8 mouse cellular contexts compared by ENCODE assay signal in the genomic region with DNA sequence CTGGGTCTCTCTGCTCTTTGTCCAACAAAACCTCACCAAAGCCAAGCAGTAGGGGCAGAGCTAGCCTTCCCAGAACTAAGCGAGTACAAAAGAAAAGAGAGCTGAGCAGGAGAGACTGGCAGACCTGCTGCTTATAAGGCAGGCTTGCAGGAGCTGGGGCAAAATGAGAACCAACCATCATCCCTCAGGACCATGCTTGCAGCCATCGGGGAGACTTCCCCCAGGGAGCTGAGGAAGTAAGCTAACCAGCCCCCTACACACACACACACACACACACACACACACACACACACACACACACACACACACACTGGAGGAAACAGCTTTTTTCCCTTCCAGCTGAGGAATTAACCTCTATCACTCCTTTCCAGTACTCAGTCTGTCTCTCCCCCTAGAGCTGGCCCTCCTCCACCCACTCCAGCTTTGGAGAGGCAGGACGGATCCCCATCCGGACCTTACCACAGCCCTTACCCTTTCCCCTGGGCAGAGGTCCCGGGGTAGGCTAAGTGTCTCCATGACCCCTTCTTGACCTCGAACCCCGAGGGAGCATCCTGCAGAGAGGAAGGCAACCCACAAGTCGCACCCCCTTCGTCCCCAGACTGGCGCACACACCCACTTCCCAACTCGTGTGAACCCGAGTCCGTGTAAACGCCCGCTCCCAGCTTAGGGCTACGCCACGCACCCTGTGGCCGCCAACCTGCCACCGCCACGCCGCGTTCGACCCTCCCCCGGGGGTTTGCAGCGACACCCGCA. TPM values are rescaled to one million over a fixed set of nuclear protein-coding genes. Genes with fewer than 3 reads are reported as not detected.
DNase-seq lines count a peak whose midpoint lies in the region; ATAC-seq lines count a peak whose summit lies in the region.

No protein-coding gene starts in this region.

- no peaks in the 10 kb centered on the region for H3K9me3 ChIP-seq in heart, embryonic 11.5 days (replicated peaks; ENCODE audit: control insufficient read depth, low read length)
- no peaks in the 10 kb centered on the region for H3K9me3 ChIP-seq in forebrain, embryonic 10.5 days
- H3K9me3 ChIP-seq in liver, embryonic 13.5 days (replicated peaks), result no peaks in the 10 kb centered on the region

- H3K9ac ChIP-seq in heart, embryonic 11.5 days (ENCODE audit: low read depth, low read length), result peak overlapping the region; percentile 59; the same call in 1 of the 2 replicates
- 0 out of 2 replicates have a peak overlapping the region, but pooled peaks have one; percentile 17 for H3K9ac ChIP-seq in liver, embryonic 13.5 days

- H3K27ac ChIP-seq in heart, embryonic 11.5 days (ENCODE audit: low read depth, low read length), result no peak overlapping the region
- H3K27ac ChIP-seq in forebrain, embryonic 10.5 days, result peak overlapping the region; percentile 85
- no peak overlapping the region for H3K27ac ChIP-seq in liver, embryonic 13.5 days

- intact Hi-C loops in heart, postnatal 10 days (cut with DNase I), result no loop called here
- intact Hi-C loops in left cerebral cortex, postnatal 36 days (cut with DNase I), result no loop called here

- no peaks in the 10 kb centered on the region for H3K36me3 ChIP-seq in heart, embryonic 11.5 days (ENCODE audit: control insufficient read depth, insufficient read depth, low read length)
- H3K36me3 ChIP-seq in forebrain, embryonic 10.5 days (replicated peaks), result no peaks in the 10 kb centered on the region
- H3K36me3 ChIP-seq in liver, embryonic 13.5 days, result no peaks in the 10 kb centered on the region

- peak overlapping the region; percentile 65 for H3K4me3 ChIP-seq in heart, embryonic 11.5 days (ENCODE audit: low read depth, low read length)
- H3K4me3 ChIP-seq in forebrain, embryonic 10.5 days, result peak overlapping the region; percentile 77
- H3K4me3 ChIP-seq in liver, embryonic 13.5 days (replicated peaks), result peak overlapping the region; percentile 55

- H3K27me3 ChIP-seq in heart, embryonic 11.5 days (ENCODE audit: control insufficient read depth, insufficient read depth, low read length), result peaks cover 99% of the 10 kb centered on the region
- peaks cover 95% of the 10 kb centered on the region for H3K27me3 ChIP-seq in forebrain, embryonic 10.5 days (ENCODE audit: poor library complexity, severe bottlenecking)
- H3K27me3 ChIP-seq in liver, embryonic 13.5 days, result peaks cover 96% of the 10 kb centered on the region

- ATAC-seq in heart, embryonic 11.5 days (replicated peaks; ENCODE audit: insufficient number of reproducible peaks, low FRiP score, low TSS enrichment), result no peak
- no peak for ATAC-seq in liver, embryonic 13.5 days (ENCODE audit: low read depth)

- H3K4me1 ChIP-seq in heart, embryonic 11.5 days (ENCODE audit: control insufficient read depth, insufficient read depth, low read length), result peaks cover 8% of the 10 kb centered on the region
- peaks cover 78% of the 10 kb centered on the region for H3K4me1 ChIP-seq in forebrain, embryonic 10.5 days
- H3K4me1 ChIP-seq in liver, embryonic 13.5 days (replicated peaks), result peaks cover 8% of the 10 kb centered on the region

- WGBS in heart, embryonic 11.5 days (ENCODE audit: insufficient replicate concordance), result 4% methylated on average over 26 of the region's 26 CpGs
- WGBS in forebrain, embryonic 10.5 days, result 3% methylated on average over 26 of the region's 26 CpGs
- 2% methylated on average over 26 of the region's 26 CpGs for WGBS in liver, embryonic 13.5 days (ENCODE audit: insufficient replicate concordance)

- DNase-seq in heart, postnatal 10 days, result no peak
- DNase-seq in CD4-positive helper T cell, adult 2 months (ENCODE audit: low read depth, low spot score), result peak; percentile 17
- DNase-seq in forebrain, embryonic 10.5 days (ENCODE audit: extremely low spot score, low spot score), result no peak
- DNase-seq in liver, embryonic 13.5 days, result no peak
- DNase-seq in retina, embryonic 14.5 days (ENCODE audit: low spot score), result no peak
- DNase-seq in urinary bladder, postnatal 14 days (ENCODE audit: low spot score), result no peak
- no peak for DNase-seq in left cerebral cortex, postnatal 36 days (ENCODE audit: low spot score in 2 of 2)

- H3K4me2 ChIP-seq in heart, embryonic 11.5 days, result peak overlapping the region; percentile 99
- H3K4me2 ChIP-seq in liver, embryonic 13.5 days, result peak overlapping the region; percentile 68

RNA-seq across cellular contexts. Expression of a gene that starts 30.0 kb away (rescaled TPM):
- polyA plus RNA-seq in heart, embryonic 11.5 days (2014; fragmentation: Nextera tagmentation; extraction: Ambion mirVana), result 0.06 and 0.23 TPM in 2 replicates
- under 1 TPM; 0.19 to 0.20 TPM for total RNA-seq in heart, postnatal 10 days (2021)
- polyA plus RNA-seq in forebrain, embryonic 10.5 days (2016; fragmentation: Nextera tagmentation; extraction: Ambion mirVana), result 0.91 and 1.1 TPM in 2 replicates
- polyA plus RNA-seq in liver, embryonic 13.5 days (2015; fragmentation: Nextera tagmentation; extraction: Ambion mirVana), result 0.01 TPM in 1 of 2 replicates, not detected in the other
- total RNA-seq in left cerebral cortex, postnatal 36 days (2021), result 100 to 1,000 TPM; 326 to 349 TPM

RNA-seq across cellular contexts. Expression of a gene that starts 45.8 kb away (rescaled TPM):
- polyA plus RNA-seq in heart, embryonic 11.5 days (2014; fragmentation: Nextera tagmentation; extraction: Ambion mirVana), result 0.11 TPM in 1 of 2 replicates, not detected in the other
- not detected for total RNA-seq in heart, postnatal 10 days (2021)
- polyA plus RNA-seq in forebrain, embryonic 10.5 days (2016; fragmentation: Nextera tagmentation; extraction: Ambion mirVana), result 0.30 and 0.41 TPM in 2 replicates
- polyA plus RNA-seq in liver, embryonic 13.5 days (2015; fragmentation: Nextera tagmentation; extraction: Ambion mirVana), result 0.75 and 0.81 TPM in 2 replicates
- under 1 TPM; 0.22 to 0.48 TPM for total RNA-seq in left cerebral cortex, postnatal 36 days (2021)
